Mouse (Mus musculus) limb, embryonic 10.5 days (tissue): ENCODE measurements around the gene Pcsk4. TPM values are rescaled to one million over a fixed set of nuclear protein-coding genes. Genes with fewer than 3 reads are reported as not detected.

ENCODE experiments used
- DNase-seq: peaks from one replicate; pipeline ENCODE4 v3.0.0-alpha.2; 2017; ENCODE audit warnings: low spot score
- H3K27ac ChIP-seq: fragments of 300-500 bp; sonication (generic); 2 replicates; pipeline ENCODE4 v1.5.1; 2016; ENCODE audit warnings: mild to moderate bottlenecking
- H3K27me3 ChIP-seq: fragments of 300-500 bp; sonication (generic); 2 replicates; pipeline ENCODE4 v1.6.1; 2016; ENCODE audit warnings: low read depth, mild to moderate bottlenecking; ENCODE audit not compliant: poor library complexity, severe bottlenecking
- H3K36me3 ChIP-seq: fragments of 300-500 bp; sonication (generic); 2 replicates; pipeline ENCODE4 v1.6.1; 2016; ENCODE audit warnings: mild to moderate bottlenecking, moderate library complexity
- H3K4me1 ChIP-seq: fragments of 300-500 bp; sonication (generic); 2 replicates; pipeline ENCODE4 v1.6.1; 2016
- H3K4me3 ChIP-seq: fragments of 300-500 bp; sonication (generic); 2 replicates; pipeline ENCODE4 v1.5.1; 2016; ENCODE audit warnings: mild to moderate bottlenecking, moderate library complexity
- H3K9me3 ChIP-seq: fragments of 300-500 bp; sonication (generic); replicated peaks from 2 replicates; pipeline ENCODE4 v1.6.1; 2016; ENCODE audit warnings: mild to moderate bottlenecking
- WGBS: fragments of 180-500 bp; shearing (Covaris S2); methylation state at CpG from one replicate; pipeline ENCODE4 v1.1.7; 2016; 5-methylcytosine and 5-hydroxymethylcytosine counted together
- polyA plus RNA-seq: library from polyadenylated mRNA; unstranded; fragments of >200 nt; fragmentation: Nextera tagmentation; extraction: Ambion mirVana; gene quantifications from 2 replicates; pipeline ENCODE4 v1.2.1, GENCODE M21; 2016

Gene Pcsk4
- polyA plus RNA-seq, 1 experiment from 2014 or later: 6.3 TPM

GRCm38 (mm10) chr10:80299301-80299700 is 30.0 kb downstream of the Pcsk4 start:
- H3K9me3 ChIP-seq: no peaks in the 10 kb centered on the region
- H3K36me3 ChIP-seq: peaks cover 12% of the 10 kb centered on the region
- peak overlapping the region; percentile 56 for H3K4me3 ChIP-seq
- H3K4me1 ChIP-seq: peaks cover 52% of the 10 kb centered on the region
- DNase-seq: no peak
- H3K27me3 ChIP-seq: peaks cover 82% of the 10 kb centered on the region
- peak overlapping the region; percentile 84 for H3K27ac ChIP-seq
- 6% methylated on average over 15 of the region's 15 CpGs for WGBS

- 5% methylated on average over 26 of the region's 26 CpGs for WGBS
- H3K4me3 ChIP-seq: peak overlapping the region; percentile 56
- H3K36me3 ChIP-seq: peaks cover 18% of the 10 kb centered on the region
- peaks cover 76% of the 10 kb centered on the region for H3K27me3 ChIP-seq
- DNase-seq: peak; percentile 89
- H3K9me3 ChIP-seq: no peaks in the 10 kb centered on the region
- H3K27ac ChIP-seq: peak overlapping the region; percentile 84
- peaks cover 58% of the 10 kb centered on the region for H3K4me1 ChIP-seq
Observed at GRCm38 (mm10) chr10:80298571-80299281, 30.6 kb downstream of the Pcsk4 start.

GRCm38 (mm10) chr10:80297526-80298133 is 31.7 kb downstream of the Pcsk4 start:
- peaks cover 65% of the 10 kb centered on the region for H3K27me3 ChIP-seq

GRCm38 (mm10) chr10:80296824-80297223 is 32.5 kb downstream of the Pcsk4 start:
- Histone ChIP-seq H3K4me1 (peaks cover 60% of the 10 kb centered on the region), H3K4me3 (no peak overlapping the region), H3K36me3 (peaks cover 22% of the 10 kb centered on the region), H3K27ac (no peak overlapping the region), H3K27me3 (peaks cover 57% of the 10 kb centered on the region), H3K9me3 (no peaks in the 10 kb centered on the region)
- WGBS: 85% methylated on average over 5 of the region's 5 CpGs
- DNase-seq: no peak

More at GRCm38 (mm10) chr10:80297526-80298133, 31.7 kb downstream of the Pcsk4 start:
- DNase-seq: no peak
- no peak overlapping the region for H3K27ac ChIP-seq
- peaks cover 64% of the 10 kb centered on the region for H3K4me1 ChIP-seq
- H3K9me3 ChIP-seq: no peaks in the 10 kb centered on the region
- H3K36me3 ChIP-seq: peaks cover 25% of the 10 kb centered on the region
- 72% methylated on average over 8 of the region's 8 CpGs for WGBS
- no peak overlapping the region for H3K4me3 ChIP-seq

- Histone ChIP-seq H3K4me3 (peak within 1 kb of the TSS; percentile 50), H3K36me3 (peaks cover 22% of the 10 kb centered on the region), H3K27me3 (peaks cover 47% of the 10 kb centered on the region), H3K9me3 (no peaks in the 10 kb centered on the region), H3K27ac (peak within 1 kb of the TSS; percentile 66; the same call in 1 of the 2 replicates), H3K4me1 (peaks cover 58% of the 10 kb centered on the region)
- WGBS: 2% methylated on average over 26 of the region's 26 CpGs
- peak; percentile 78 for DNase-seq
Observed at GRCm38 (mm10) chr10:80295618-80296425, 33.5 kb downstream of the Pcsk4 start, which contains the start of gene Apc2. Apc2 (plus strand) TSS chr10:80295977.

GRCm38 (mm10) chr10:80294788-80295303 is 34.5 kb downstream of the Pcsk4 start:
- Histone ChIP-seq H3K4me1 (peaks cover 58% of the 10 kb centered on the region), H3K9me3 (no peaks in the 10 kb centered on the region), H3K36me3 (peaks cover 22% of the 10 kb centered on the region), H3K27me3 (peaks cover 37% of the 10 kb centered on the region), H3K27ac (no peak overlapping the region), H3K4me3 (peak overlapping the region; percentile 83; the same call in 1 of the 2 replicates)
- 41% methylated on average over 7 of the region's 7 CpGs for WGBS
- no peak for DNase-seq

GRCm38 (mm10) chr10:80294311-80294710 is 35.0 kb downstream of the Pcsk4 start:
- Histone ChIP-seq H3K4me1 (peaks cover 55% of the 10 kb centered on the region), H3K27me3 (peaks cover 32% of the 10 kb centered on the region), H3K36me3 (peaks cover 24% of the 10 kb centered on the region), H3K27ac (no peak overlapping the region), H3K9me3 (no peaks in the 10 kb centered on the region), H3K4me3 (peak overlapping the region; percentile 83)
- no peak for DNase-seq
- 77% methylated on average over 4 of the region's 4 CpGs for WGBS

- Histone ChIP-seq H3K9me3 (no peaks in the 10 kb centered on the region), H3K27me3 (peaks cover 22% of the 10 kb centered on the region), H3K4me1 (peaks cover 47% of the 10 kb centered on the region), H3K27ac (peak overlapping the region; percentile 98), H3K4me3 (peak overlapping the region; percentile 83), H3K36me3 (peaks cover 34% of the 10 kb centered on the region)
- 29% methylated on average over 14 of the region's 14 CpGs for WGBS
- no peak for DNase-seq
Observed at GRCm38 (mm10) chr10:80293325-80293724, 36.0 kb downstream of the Pcsk4 start.

GRCm38 (mm10) chr10:80292251-80293146 is 36.8 kb downstream of the Pcsk4 start, which contains the start of gene Rps15:
Rps15 (plus strand) TSS chr10:80292453.
- DNase-seq: peak; percentile 97
- Histone ChIP-seq H3K36me3 (peaks cover 42% of the 10 kb centered on the region), H3K4me1 (peaks cover 47% of the 10 kb centered on the region), H3K4me3 (peak within 1 kb of the TSS; percentile 83), H3K27me3 (peaks cover 14% of the 10 kb centered on the region), H3K27ac (peak within 1 kb of the TSS; percentile 98), H3K9me3 (no peaks in the 10 kb centered on the region)
- WGBS: under 1% methylated on average over 72 of the region's 72 CpGs

- Histone ChIP-seq H3K36me3 (peaks cover 65% of the 10 kb centered on the region), H3K27me3 (no peaks in the 10 kb centered on the region), H3K4me3 (no peak overlapping the region), H3K4me1 (peaks cover 19% of the 10 kb centered on the region), H3K9me3 (no peaks in the 10 kb centered on the region), H3K27ac (no peak overlapping the region)
- no peak for DNase-seq
- 66% methylated on average over 8 of the region's 8 CpGs for whole genome bisulfite sequencing
Observed at GRCm38 (mm10) chr10:80288657-80289056, 40.6 kb downstream of the Pcsk4 start.

GRCm38 (mm10) chr10:80288097-80288496 is 41.2 kb downstream of the Pcsk4 start:
- WGBS: 95% methylated on average over 12 of the region's 12 CpGs
- H3K4me1 ChIP-seq: peaks cover 14% of the 10 kb centered on the region; the same call in 1 of the 2 replicates
- no peak overlapping the region for H3K4me3 ChIP-seq
- H3K36me3 ChIP-seq: peaks cover 65% of the 10 kb centered on the region
- H3K9me3 ChIP-seq: no peaks in the 10 kb centered on the region
- H3K27ac ChIP-seq: no peak overlapping the region
- H3K27me3 ChIP-seq: no peaks in the 10 kb centered on the region
- no peak for DNase-seq
